8 mouse cellular contexts compared by ENCODE assay signal in genomic region chr3:87910573-87911141, GRCm38 (mm10). TPM values are rescaled to one million over a fixed set of nuclear protein-coding genes. Genes with fewer than 3 reads are reported as not detected.
A peak's percentile ranks its signal among the peaks of the same experiment; 100 is the strongest.
DNase-seq lines count a peak whose midpoint lies in the region; ATAC-seq and TF ChIP-seq lines count a peak whose summit lies in the region.

No protein-coding gene starts in this region.

- peaks cover 74% of the 10 kb centered on the region for H3K79me2 ChIP-seq in MEL (ENCODE audit: control insufficient read depth, insufficient read depth, low read length, poor library complexity)

- no peak for TF ChIP-seq EP300 in MEL (IDR thresholded peaks at IDR 0.05; ENCODE audit: low read depth in 1 of 2, low read length in 2 of 2)

- H3K36me3 ChIP-seq in MEL (ENCODE audit: control insufficient read depth in 1 of 2, insufficient read depth in 2 of 2, low read length in 2 of 2), result peaks cover 13 to 47% of the 10 kb centered on the region in 2 experiments
- H3K36me3 ChIP-seq in forebrain, embryonic 12.5 days (replicated peaks), result peaks cover 28% of the 10 kb centered on the region

- peak; percentile 55 for DNase-seq in MEL (ENCODE audit: low read depth, low spot score)
- DNase-seq in brain, embryonic 14.5 days (ENCODE audit: low read depth), result peak; percentile 85
- peak; percentile 76 to 83 for DNase-seq in heart, postnatal 36 days
- DNase-seq in layer of hippocampus, adult 2 months (ENCODE audit: low spot score in 2 of 2), result peak in 1 of 2 experiments; percentile 39
- DNase-seq in lung, postnatal 36 days, result peak; percentile 95
- DNase-seq in retina, postnatal 1 day, result peak; percentile 85

- no peaks in the 10 kb centered on the region for H3K27me3 ChIP-seq in MEL (ENCODE audit: control insufficient read depth in 1 of 2, insufficient read depth in 2 of 2, low read length in 2 of 2)
- H3K27me3 ChIP-seq in forebrain, embryonic 12.5 days, result no peaks in the 10 kb centered on the region

- no peak for TF ChIP-seq CTCF in MEL (IDR thresholded peaks at IDR 0.05 in 2 of 3, conservative IDR thresholded peaks at IDR 0.05 in 1 of 3; ENCODE audit: control insufficient read depth in 1 of 3, insufficient read depth in 1 of 3, low read depth in 2 of 3, low read length in 3 of 3, poor library complexity in 1 of 3, severe bottlenecking in 1 of 3)
- no peak for TF ChIP-seq CTCF in brain, embryonic 14.5 days (IDR thresholded peaks at IDR 0.05; ENCODE audit: borderline replicate concordance, extremely low read depth, insufficient read depth, insufficient read length)
- no peak for TF ChIP-seq CTCF in layer of hippocampus, adult 2 months (conservative IDR thresholded peaks at IDR 0.05)

- TF ChIP-seq POLR2A in MEL (IDR thresholded peaks at IDR 0.05; ENCODE audit: control insufficient read depth in 1 of 2, insufficient read depth in 1 of 2, low read depth in 1 of 2, low read length in 2 of 2, poor library complexity in 1 of 2), result no peak
- TF ChIP-seq POLR2A in brain, embryonic 14.5 days (IDR thresholded peaks at IDR 0.05; ENCODE audit: borderline replicate concordance, extremely low read depth, insufficient read depth, insufficient read length, poor library complexity, severe bottlenecking), result no peak

- H3K9ac ChIP-seq in MEL (ENCODE audit: control insufficient read depth, low read depth, low read length, poor library complexity, severe bottlenecking), result no peak overlapping the region; the same call in 1 of the 2 replicates
- H3K9ac ChIP-seq in forebrain, embryonic 12.5 days, result peak overlapping the region; percentile 58

- no peak for TF ChIP-seq RAD21 in MEL (IDR thresholded peaks at IDR 0.05; ENCODE audit: low read depth, low read length)

- 0 out of 2 replicates have a peak, but pooled peaks have one; percentile 24 for ATAC-seq in forebrain, embryonic 12.5 days (ENCODE audit: low FRiP score)
- ATAC-seq in megakaryocyte progenitor cell, adult 5-6 weeks (replicated peaks; ENCODE audit: poor library complexity), result no peak

- intact Hi-C loops in heart, postnatal 36 days (cut with DNase I), result no loop called here

- under 1% methylated on average over 11 of the region's 12 CpGs for WGBS in forebrain, embryonic 12.5 days

- no peaks in the 10 kb centered on the region for H3K9me3 ChIP-seq in MEL (replicated peaks; ENCODE audit: insufficient read depth, low read length)
- H3K9me3 ChIP-seq in forebrain, embryonic 12.5 days, result no peaks in the 10 kb centered on the region

- H3K4me1 ChIP-seq in MEL (ENCODE audit: control insufficient read depth in 1 of 2, insufficient read depth in 2 of 2, low read length in 2 of 2), result peaks cover 0 to 30% of the 10 kb centered on the region in 2 experiments; a peak in 3 of 4 replicates
- peaks cover 44% of the 10 kb centered on the region for H3K4me1 ChIP-seq in forebrain, embryonic 12.5 days

- no peak overlapping the region for H3K4me3 ChIP-seq in MEL (ENCODE audit: control insufficient read depth in 1 of 2, insufficient read depth in 1 of 2, low read depth in 2 of 2, low read length in 2 of 2)
- H3K4me3 ChIP-seq in forebrain, embryonic 12.5 days (replicated peaks), result peak overlapping the region; percentile 40
- peak overlapping the region; percentile 52 for H3K4me3 ChIP-seq in layer of hippocampus, adult 2 months

- no peak overlapping the region for H3K27ac ChIP-seq in MEL (ENCODE audit: control insufficient read depth, low read depth, low read length)
- peak overlapping the region; percentile 80 for H3K27ac ChIP-seq in forebrain, embryonic 12.5 days
- H3K27ac ChIP-seq in layer of hippocampus, adult 2 months, result peak overlapping the region; percentile 84

- H3K4me2 ChIP-seq in forebrain, embryonic 12.5 days, result peak overlapping the region; percentile 64

TF ChIP-seq in MEL, 35 proteins besides CTCF, POLR2A, EP300 and RAD21:
- TF ChIP-seq MYB (IDR thresholded peaks at IDR 0.05; ENCODE audit: low read depth, low read length), result no peak
- peak; percentile 84 for TF ChIP-seq HCFC1 (IDR thresholded peaks at IDR 0.05; ENCODE audit: low read depth, low read length)

RNA-seq across cellular contexts. Expression of gene Hdgf, which starts 4.5 kb away (rescaled TPM):
- 505 and 519 TPM in 2 replicates for total RNA-seq in MEL (2012; rRNA removed)
- 1,000 to 10,000 TPM in 1 of 2 experiments, 100 to 1,000 TPM in 1; 369 to 1,503 TPM for polyA plus RNA-seq in MEL (2012; ENCODE audit: insufficient read depth in 1 of 2, insufficient read length in 2 of 2, low read depth in 1 of 2, low replicate concordance in 2 of 2, missing spikeins in 1 of 2)
- polyA plus RNA-seq in brain, embryonic 14.5 days (2012; rRNA removed), result 164 and 172 TPM in 2 replicates
- polyA plus RNA-seq in forebrain, embryonic 12.5 days (2016; fragmentation: Nextera tagmentation; extraction: Ambion mirVana), result 251 and 295 TPM in 2 replicates
- 100 to 1,000 TPM; 106 to 115 TPM for total RNA-seq in heart, postnatal 36 days (2021)
- total RNA-seq in layer of hippocampus, adult 2 months (2021), result 100 to 1,000 TPM; 140 to 146 TPM
- total RNA-seq in megakaryocyte progenitor cell, adult 5-6 weeks (2015), result 281 and 308 TPM in 2 replicates
- total RNA-seq in megakaryocyte progenitor cell, adult 5-6 weeks (2017), result 348 and 456 TPM in 2 replicates

RNA-seq across cellular contexts. Expression of gene Mrpl24, which starts 8.6 kb away (rescaled TPM):
- total RNA-seq in MEL (2012; rRNA removed), result 59.5 and 66.2 TPM in 2 replicates
- 10 to 100 TPM in 1 of 2 experiments, not detected in 1; 77.3 TPM for polyA plus RNA-seq in MEL (2012; ENCODE audit: insufficient read depth in 1 of 2, insufficient read length in 2 of 2, low read depth in 1 of 2, low replicate concordance in 2 of 2, missing spikeins in 1 of 2)
- polyA plus RNA-seq in brain, embryonic 14.5 days (2012; rRNA removed), result 76.1 and 81.0 TPM in 2 replicates
- polyA plus RNA-seq in forebrain, embryonic 12.5 days (2016; fragmentation: Nextera tagmentation; extraction: Ambion mirVana), result 75.8 and 86.1 TPM in 2 replicates
- total RNA-seq in heart, postnatal 36 days (2021), result 10 to 100 TPM; 69.5 to 75.1 TPM
- total RNA-seq in layer of hippocampus, adult 2 months (2021), result 10 to 100 TPM; 54.3 to 55.1 TPM
- 157 and 195 TPM in 2 replicates for total RNA-seq in megakaryocyte progenitor cell, adult 5-6 weeks (2015)
- 119 and 137 TPM in 2 replicates for total RNA-seq in megakaryocyte progenitor cell, adult 5-6 weeks (2017)

RNA-seq across cellular contexts. Expression of gene Isg20l2, which starts 19.5 kb away (rescaled TPM):
- total RNA-seq in MEL (2012; rRNA removed), result 61.4 and 71.8 TPM in 2 replicates
- 10 to 100 TPM in 1 of 2 experiments, not detected in 1; 45.0 TPM for polyA plus RNA-seq in MEL (2012; ENCODE audit: insufficient read depth in 1 of 2, insufficient read length in 2 of 2, low read depth in 1 of 2, low replicate concordance in 2 of 2, missing spikeins in 1 of 2)
- 29.2 and 29.4 TPM in 2 replicates for polyA plus RNA-seq in brain, embryonic 14.5 days (2012; rRNA removed)
- 80.5 and 88.2 TPM in 2 replicates for polyA plus RNA-seq in forebrain, embryonic 12.5 days (2016; fragmentation: Nextera tagmentation; extraction: Ambion mirVana)
- total RNA-seq in heart, postnatal 36 days (2021), result 10 to 100 TPM; 10.2 to 12.3 TPM
- total RNA-seq in layer of hippocampus, adult 2 months (2021), result 10 to 100 TPM; 14.2 to 15.8 TPM
- 45.2 and 51.0 TPM in 2 replicates for total RNA-seq in megakaryocyte progenitor cell, adult 5-6 weeks (2015)
- total RNA-seq in megakaryocyte progenitor cell, adult 5-6 weeks (2017), result 41.1 and 51.0 TPM in 2 replicates

RNA-seq across cellular contexts. Expression of gene Rrnad1, which starts 19.9 kb away (rescaled TPM):
- total RNA-seq in MEL (2012; rRNA removed), result 8.9 and 10.9 TPM in 2 replicates
- 10 to 100 TPM in 1 of 2 experiments, not detected in 1; 21.1 TPM for polyA plus RNA-seq in MEL (2012; ENCODE audit: insufficient read depth in 1 of 2, insufficient read length in 2 of 2, low read depth in 1 of 2, low replicate concordance in 2 of 2, missing spikeins in 1 of 2)
- 41.0 and 55.9 TPM in 2 replicates for polyA plus RNA-seq in brain, embryonic 14.5 days (2012; rRNA removed)
- 20.5 and 23.7 TPM in 2 replicates for polyA plus RNA-seq in forebrain, embryonic 12.5 days (2016; fragmentation: Nextera tagmentation; extraction: Ambion mirVana)
- total RNA-seq in heart, postnatal 36 days (2021), result 1 to 10 TPM; 4.8 to 5.2 TPM
- 10 to 100 TPM; 24.7 to 27.4 TPM for total RNA-seq in layer of hippocampus, adult 2 months (2021)
- 10.3 and 11.1 TPM in 2 replicates for total RNA-seq in megakaryocyte progenitor cell, adult 5-6 weeks (2015)
- total RNA-seq in megakaryocyte progenitor cell, adult 5-6 weeks (2017), result 13.2 and 16.2 TPM in 2 replicates

RNA-seq across cellular contexts. Expression of gene Prcc, which starts 25.2 kb away (rescaled TPM):
- 43.2 and 47.0 TPM in 2 replicates for total RNA-seq in MEL (2012; rRNA removed)
- polyA plus RNA-seq in MEL (2012; ENCODE audit: insufficient read depth in 1 of 2, insufficient read length in 2 of 2, low read depth in 1 of 2, low replicate concordance in 2 of 2, missing spikeins in 1 of 2), result 10 to 100 TPM in 1 of 2 experiments, not detected in 1; 65.9 TPM
- 51.3 and 63.9 TPM in 2 replicates for polyA plus RNA-seq in brain, embryonic 14.5 days (2012; rRNA removed)
- polyA plus RNA-seq in forebrain, embryonic 12.5 days (2016; fragmentation: Nextera tagmentation; extraction: Ambion mirVana), result 15.8 and 15.9 TPM in 2 replicates
- 10 to 100 TPM; 47.5 to 51.6 TPM for total RNA-seq in heart, postnatal 36 days (2021)
- total RNA-seq in layer of hippocampus, adult 2 months (2021), result 10 to 100 TPM; 58.0 to 60.0 TPM
- 24.5 and 25.6 TPM in 2 replicates for total RNA-seq in megakaryocyte progenitor cell, adult 5-6 weeks (2015)
- total RNA-seq in megakaryocyte progenitor cell, adult 5-6 weeks (2017), result 28.9 and 31.3 TPM in 2 replicates

Comparison
In these comparisons a context has a peak if more than half of its experiments do, and no peak if none do; other contexts are left out.
1. H3K4me3 ChIP-seq: peak in forebrain, embryonic 12.5 days (single experiment) and layer of hippocampus, adult 2 months (single experiment); none in MEL (0 of 2).